In the genomic region with DNA sequence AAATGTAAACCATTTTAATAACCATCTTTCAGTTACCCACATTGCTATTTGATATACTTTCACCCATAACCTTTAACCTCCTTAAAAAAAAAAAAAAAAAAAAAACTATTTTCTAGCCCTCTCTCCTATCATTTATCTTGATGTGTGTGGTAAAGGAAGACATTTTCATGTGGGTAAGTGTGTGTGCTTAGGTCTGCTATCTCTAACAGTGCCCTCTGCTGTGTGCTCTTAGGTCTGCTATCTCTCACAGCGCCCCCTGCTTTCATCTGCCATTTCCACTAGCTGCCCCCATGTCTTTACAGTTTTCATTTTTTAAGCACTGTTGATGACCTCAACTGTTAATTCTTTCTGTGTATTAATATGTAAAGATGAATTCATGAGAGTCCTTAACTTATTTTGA, we compare ENCODE assay signal across 8 mouse cellular contexts.
DNase-seq lines count a peak whose midpoint lies in the region; ATAC-seq and TF ChIP-seq lines count a peak whose summit lies in the region.
"Had no signal": no experiment of that assay in that cellular context is flagged by ENCODE, and none has a peak within 500 bp of the region (broad histone marks: within the 10 kb centered on the region; RNA-seq: fewer than 3 reads in every experiment).

No protein-coding gene starts in this region.

- TF ChIP-seq CTCF in G1E (IDR thresholded peaks at IDR 0.05; ENCODE audit: low read depth, low read length), result no peak
- TF ChIP-seq CTCF in cortical plate, adult 2 months (IDR thresholded peaks at IDR 0.05; ENCODE audit: extremely low read depth, insufficient read depth, low read length), result peak; percentile 54

- no peak for TF ChIP-seq POLR2A in cortical plate, adult 2 months (IDR thresholded peaks at IDR 0.05; ENCODE audit: extremely low read depth, insufficient read depth, low read length)

- WGBS in midbrain, embryonic 11.5 days, result 65% methylated on average over 1 of the region's 1 CpGs

- H3K36me3 ChIP-seq in G1E (replicated peaks), result peaks cover 63% of the 10 kb centered on the region
- no peaks in the 10 kb centered on the region for H3K36me3 ChIP-seq in midbrain, embryonic 11.5 days (ENCODE audit: control insufficient read depth, insufficient read depth, low read length)

- no peak overlapping the region for H3K4me3 ChIP-seq in G1E (ENCODE audit: low read depth, low read length)
- H3K4me3 ChIP-seq in cortical plate, adult 2 months (ENCODE audit: insufficient read depth, low read length), result no peak overlapping the region
- no peak overlapping the region for H3K4me3 ChIP-seq in midbrain, embryonic 11.5 days (ENCODE audit: low read depth, low read length)
- H3K4me3 ChIP-seq: embryonic facial prominence, embryonic 13.5 days had no signal

- DNase-seq in kidney, postnatal 10 days, result peak; percentile 39
- no peak for DNase-seq in kidney, adult 18-20 months
- DNase-seq in G1E (ENCODE audit: low spot score), result peak; percentile 5
- DNase-seq in retina, embryonic 14.5 days (ENCODE audit: low spot score), result peak; percentile 41
- DNase-seq in midbrain, embryonic 11.5 days (ENCODE audit: low spot score, missing footprints), result no peak
- no peak for DNase-seq in frontal cortex, adult 2 months (ENCODE audit: extremely low spot score in 1 of 2, low spot score in 1 of 2)

- no peaks in the 10 kb centered on the region for H3K9me3 ChIP-seq in G1E (replicated peaks)
- H3K9me3 ChIP-seq in midbrain, embryonic 11.5 days (ENCODE audit: control insufficient read depth, low read length), result no peaks in the 10 kb centered on the region
- H3K9me3 ChIP-seq: embryonic facial prominence, embryonic 13.5 days had no signal

- H3K4me1 ChIP-seq in G1E (ENCODE audit: insufficient read depth, low read depth, low read length), result no peaks in the 10 kb centered on the region
- peaks cover 2% of the 10 kb centered on the region for H3K4me1 ChIP-seq in cortical plate, adult 2 months (ENCODE audit: control insufficient read depth, insufficient read depth, low read length)
- no peaks in the 10 kb centered on the region for H3K4me1 ChIP-seq in midbrain, embryonic 11.5 days (ENCODE audit: control insufficient read depth, insufficient read depth, low read length)

- no peak overlapping the region for H3K9ac ChIP-seq in midbrain, embryonic 11.5 days (ENCODE audit: low read length)
- H3K9ac ChIP-seq: embryonic facial prominence, embryonic 13.5 days had no signal

- H3K4me2 ChIP-seq in midbrain, embryonic 11.5 days, result no peak overlapping the region
- H3K4me2 ChIP-seq: embryonic facial prominence, embryonic 13.5 days had no signal

- H3K27me3 ChIP-seq in G1E (ENCODE audit: insufficient read depth, low read length), result no peaks in the 10 kb centered on the region
- H3K27me3 ChIP-seq in midbrain, embryonic 11.5 days (ENCODE audit: control insufficient read depth, insufficient read depth, low read length), result no peaks in the 10 kb centered on the region
- H3K27me3 ChIP-seq: embryonic facial prominence, embryonic 13.5 days had no signal

- ATAC-seq in G1E (ENCODE audit: extremely low read depth, insufficient number of reproducible peaks, low FRiP score, poor library complexity, severe bottlenecking), result no peak
- ATAC-seq in midbrain, embryonic 11.5 days (ENCODE audit: low FRiP score), result no peak

- no peak overlapping the region for H3K27ac ChIP-seq in cortical plate, adult 2 months (ENCODE audit: insufficient read depth, low read length)
- no peak overlapping the region for H3K27ac ChIP-seq in midbrain, embryonic 11.5 days (ENCODE audit: low read depth, low read length)
- H3K27ac ChIP-seq: embryonic facial prominence, embryonic 13.5 days had no signal

Comparison
In these comparisons a context has a peak if more than half of its experiments do, and no peak if none do; other contexts are left out.
1. DNase-seq: peak in kidney, postnatal 10 days (single experiment), G1E (single experiment) and retina, embryonic 14.5 days (single experiment); none in kidney, adult 18-20 months (single experiment), midbrain, embryonic 11.5 days (single experiment) and frontal cortex, adult 2 months (0 of 2).